Mouse (Mus musculus) CH12.LX (cell line): ENCODE data around the gene Slc46a2. TPM values are rescaled to one million over a fixed set of nuclear protein-coding genes. Genes with fewer than 3 reads are reported as not detected.

Source experiments
- DNase-seq: peaks from one replicate; pipeline ENCODE4 v3.0.0-alpha.2; 2013; ENCODE audit errors: extremely low read depth
- H3K27ac ChIP-seq: 2 replicates; pipeline ENCODE4 v1.5.1; 2012; ENCODE audit warnings: low read depth, mild to moderate bottlenecking, control low read depth, moderate library complexity; ENCODE audit not compliant: insufficient read depth
- H3K27me3 ChIP-seq: replicated peaks from 2 replicates; pipeline ENCODE3; 2012; ENCODE audit warnings: inconsistent platforms
- H3K36me3 ChIP-seq, 2 experiments: replicated peaks in 1 of 2; 2 replicates each; pipeline versions ENCODE3 to v1.6.1; 2012; ENCODE audit warnings: inconsistent platforms in 1 of 2, low read length in 1 of 2, mild to moderate bottlenecking in 1 of 2, mixed read lengths in 1 of 2, moderate library complexity in 1 of 2; ENCODE audit not compliant: control insufficient read depth in 1 of 2, insufficient read depth in 1 of 2
- H3K4me1 ChIP-seq, 2 experiments: 2 replicates each; pipeline ENCODE4 v1.6.1; 2012; ENCODE audit warnings: inconsistent platforms in 1 of 2, moderate library complexity in 1 of 2; ENCODE audit not compliant: insufficient read depth in 2 of 2, control insufficient read depth in 1 of 2
- H3K4me2 ChIP-seq: 2 replicates; pipeline ENCODE4 v1.6.1; 2012; ENCODE audit warnings: low read depth, mild to moderate bottlenecking, control low read depth; ENCODE audit not compliant: poor library complexity, insufficient read depth, severe bottlenecking
- H3K4me3 ChIP-seq, 3 experiments: fragments of 150-350 bp in 1 of 3; sonication (generic) in 1 of 3; replicated peaks in 1 of 3; 2 replicates each; pipeline versions ENCODE3 to v1.5.1; 2011 to 2012; ENCODE audit warnings: low read depth in 2 of 3, low read length in 2 of 3, mild to moderate bottlenecking in 2 of 3, moderate library complexity in 2 of 3, control low read depth in 1 of 3, improper control_type of control experiment in 1 of 3, inconsistent platforms in 1 of 3, mixed read lengths in 1 of 3; ENCODE audit not compliant: poor library complexity in 1 of 3
- H3K79me2 ChIP-seq: replicated peaks from 2 replicates; pipeline ENCODE4 v1.6.1; 2012; ENCODE audit warnings: mild to moderate bottlenecking, moderate library complexity; ENCODE audit not compliant: control insufficient read depth, poor library complexity, insufficient read depth, severe bottlenecking; ENCODE audit errors: extremely low read depth
- H3K9ac ChIP-seq: 2 replicates; pipeline ENCODE4 v1.6.1; 2012; ENCODE audit warnings: low read depth, mild to moderate bottlenecking, control low read depth, moderate library complexity; ENCODE audit not compliant: insufficient read depth
- H3K9me3 ChIP-seq: replicated peaks from 2 replicates; pipeline ENCODE3; 2012; ENCODE audit warnings: low read length, inconsistent platforms, mixed read lengths
- BHLHE40 ChIP-seq: IDR thresholded peaks from 2 replicates; pipeline ENCODE4 v1.6.1; 2011; ENCODE audit warnings: mild to moderate bottlenecking, low read depth, low read length, improper control_type of control experiment
- CHD2 ChIP-seq: IDR thresholded peaks from 2 replicates; pipeline ENCODE4 v1.6.1; 2011; ENCODE audit warnings: low read length, improper control_type of control experiment
- CTCF ChIP-seq, 2 experiments: IDR thresholded peaks in 1 of 2; conservative IDR thresholded peaks in 1 of 2; 2 replicates each; pipeline ENCODE4 v1.5.1; 2011 to 2012; ENCODE audit warnings: low read depth in 2 of 2, low read length in 2 of 2, improper control_type of control experiment in 1 of 2, inconsistent platforms in 1 of 2, mild to moderate bottlenecking in 1 of 2, moderate library complexity in 1 of 2
- E2F4 ChIP-seq: IDR thresholded peaks from 2 replicates; pipeline ENCODE4 v1.6.1; 2011; ENCODE audit warnings: low read depth, low read length, improper control_type of control experiment; ENCODE audit not compliant: insufficient replicate concordance
- EP300 ChIP-seq: IDR thresholded peaks from 2 replicates; pipeline ENCODE4 v1.6.1; 2011; ENCODE audit warnings: low read length, improper control_type of control experiment
- ETS1 ChIP-seq: conservative IDR thresholded peaks from 2 replicates; pipeline ENCODE4 v1.6.1; 2012; ENCODE audit warnings: low read depth, mild to moderate bottlenecking, inconsistent platforms, low read length, improper control_type of control experiment, moderate library complexity
- GABPA ChIP-seq: IDR thresholded peaks from 2 replicates; pipeline ENCODE4 v1.6.1; 2012; ENCODE audit warnings: low read depth, low read length, improper control_type of control experiment, inconsistent platforms; ENCODE audit not compliant: insufficient replicate concordance
- HCFC1 ChIP-seq: IDR thresholded peaks from 2 replicates; pipeline ENCODE4 v1.6.1; 2012; ENCODE audit warnings: low read depth, mild to moderate bottlenecking, inconsistent platforms, low read length, improper control_type of control experiment
- KAT2A ChIP-seq: IDR thresholded peaks from 2 replicates; pipeline ENCODE4 v1.6.1; 2012; ENCODE audit warnings: low read length, improper control_type of control experiment, inconsistent platforms; ENCODE audit not compliant: insufficient replicate concordance
- MAFK ChIP-seq: IDR thresholded peaks from 2 replicates; pipeline ENCODE4 v1.6.1; 2011; ENCODE audit warnings: low read length, improper control_type of control experiment; ENCODE audit not compliant: insufficient replicate concordance
- MEF2A ChIP-seq: IDR thresholded peaks from 2 replicates; pipeline ENCODE4 v1.6.1; 2014; ENCODE audit warnings: low read depth, mild to moderate bottlenecking, inconsistent platforms, low read length, improper control_type of control experiment, borderline replicate concordance
- MXI1 ChIP-seq: IDR thresholded peaks from 2 replicates; pipeline ENCODE4 v1.6.1; 2011; ENCODE audit warnings: mild to moderate bottlenecking, low read depth, low read length, improper control_type of control experiment
- MYC ChIP-seq: IDR thresholded peaks from 2 replicates; pipeline ENCODE4 v1.6.1; 2011; ENCODE audit warnings: low read depth, mild to moderate bottlenecking, improper control_type of control experiment, low read length
- NELFE ChIP-seq: IDR thresholded peaks from 2 replicates; pipeline ENCODE4 v1.6.1; 2011; ENCODE audit warnings: low read depth, low read length, improper control_type of control experiment
- NRF1 ChIP-seq: IDR thresholded peaks from 2 replicates; pipeline ENCODE4 v1.6.1; 2014; ENCODE audit warnings: low read depth, mild to moderate bottlenecking, inconsistent platforms, low read length, improper control_type of control experiment, moderate library complexity
- POLR2A ChIP-seq: IDR thresholded peaks from 2 replicates; pipeline ENCODE4 v1.6.1; 2011; ENCODE audit warnings: low read depth, mild to moderate bottlenecking, improper control_type of control experiment, low read length
- RAD21 ChIP-seq: IDR thresholded peaks from 2 replicates; pipeline ENCODE4 v1.6.1; 2011; ENCODE audit warnings: low read depth, mild to moderate bottlenecking, low read length, improper control_type of control experiment, moderate library complexity
- RCOR1 ChIP-seq: conservative IDR thresholded peaks from 2 replicates; pipeline ENCODE4 v1.6.1; 2012; ENCODE audit warnings: low read depth, mild to moderate bottlenecking, inconsistent platforms, low read length, improper control_type of control experiment
- SIN3A ChIP-seq: IDR thresholded peaks from 2 replicates; pipeline ENCODE4 v1.6.1; 2012; ENCODE audit warnings: low read length, improper control_type of control experiment, inconsistent platforms
- SMC3 ChIP-seq: IDR thresholded peaks from 2 replicates; pipeline ENCODE4 v1.6.1; 2011; ENCODE audit warnings: low read depth, low read length, improper control_type of control experiment
- TBP ChIP-seq: conservative IDR thresholded peaks from 2 replicates; pipeline ENCODE4 v1.6.1; 2011; ENCODE audit warnings: low read depth, low read length, improper control_type of control experiment
- TCF12 ChIP-seq: IDR thresholded peaks from 2 replicates; pipeline ENCODE4 v1.6.1; 2014; ENCODE audit warnings: low read depth, mild to moderate bottlenecking, inconsistent platforms, low read length, improper control_type of control experiment
- UBTF ChIP-seq: IDR thresholded peaks from 2 replicates; pipeline ENCODE4 v1.6.1; 2012; ENCODE audit warnings: low read depth, mild to moderate bottlenecking, inconsistent platforms, low read length, improper control_type of control experiment, moderate library complexity
- USF1 ChIP-seq: IDR thresholded peaks from 2 replicates; pipeline ENCODE4 v1.6.1; 2014; ENCODE audit warnings: low read depth, mild to moderate bottlenecking, inconsistent platforms, low read length, improper control_type of control experiment
- USF2 ChIP-seq: conservative IDR thresholded peaks from 2 replicates; pipeline ENCODE4 v1.6.1; 2011; ENCODE audit warnings: low read depth, low read length, improper control_type of control experiment
- ZKSCAN1 ChIP-seq: IDR thresholded peaks from 2 replicates; pipeline ENCODE4 v1.6.1; 2012; ENCODE audit warnings: low read depth, inconsistent platforms, low read length, improper control_type of control experiment, borderline replicate concordance
- ZMIZ1 ChIP-seq: IDR thresholded peaks from 2 replicates; pipeline ENCODE4 v1.6.1; 2012; ENCODE audit warnings: low read depth, mild to moderate bottlenecking, inconsistent platforms, low read length, improper control_type of control experiment
- ZNF384 ChIP-seq: IDR thresholded peaks from 2 replicates; pipeline ENCODE4 v1.6.1; 2012; ENCODE audit warnings: low read depth, low read length, improper control_type of control experiment, inconsistent platforms
- dilution Hi-C: fragments of 300-500 bp; cut with MboI; formaldehyde crosslinking; loops from 2 replicates; pipeline ENCODE4 v1.14.3; 2020; ENCODE audit warnings: low sequenced_read_pairs; ENCODE audit not compliant: extremely low pct_unique_long_range_greater_than_20kb, extremely low pct_ligation_motif_present
- in situ Hi-C: fragments of 300-500 bp; cut with MboI; formaldehyde crosslinking; loops from 3 replicates; pipeline ENCODE4 v1.14.3; 2019; ENCODE audit warnings: low sequenced_read_pairs, low pct_ligation_motif_present, low pct_unique_long_range_greater_than_20kb, mixed read lengths
- polyA plus RNA-seq: library from polyadenylated mRNA; unstranded; fragments of >175 nt; gene quantifications from 2 replicates; pipeline ENCODE4 v1.2.1, GENCODE M21; 2012; ENCODE audit warnings: low read depth; ENCODE audit not compliant: insufficient read length
- total RNA-seq, 2 experiments: library from RNA; depleted of rRNA; stranded (reverse); fragments of 300-350 nt in 1 of 2; fragments of >200 nt in 1 of 2; gene quantifications; 2 replicates each; pipeline ENCODE4 v1.2.3; 2012 to 2014

Slc46a2 gene
- total and polyA plus RNA-seq, 3 experiments, result not detected

GRCm38 (mm10) chr4:59917966-59918365 lies 3.1 kb upstream of the Slc46a2 start:
- no peak for DNase-seq
- H3K9me3 ChIP-seq, result no peaks in the 10 kb centered on the region
- H3K4me3 ChIP-seq, result no peak overlapping the region
- TF ChIP-seq RCOR1, result no peak
- no peak for TF ChIP-seq EP300
- no peak for TF ChIP-seq TBP
- no peak for TF ChIP-seq HCFC1
- no peak for TF ChIP-seq CHD2
- TF ChIP-seq ETS1, result no peak
- no peak for TF ChIP-seq SMC3
- no peak for TF ChIP-seq NRF1
- no peak for TF ChIP-seq ZKSCAN1
- no peak for TF ChIP-seq MXI1
- no peak for TF ChIP-seq CTCF (conservative IDR thresholded peaks at IDR 0.05 in 1 of 2, IDR thresholded peaks at IDR 0.05 in 1 of 2; ENCODE audit: low read depth in 2 of 2, low read length in 2 of 2)
- no peak for TF ChIP-seq MAFK
- TF ChIP-seq NELFE, result no peak
- no peak for TF ChIP-seq RAD21
- no peak for TF ChIP-seq GABPA
- no peak for TF ChIP-seq USF2
- TF ChIP-seq SIN3A, result no peak
- TF ChIP-seq KAT2A, result no peak
- TF ChIP-seq ZNF384, result no peak
- TF ChIP-seq ZMIZ1, result no peak
- H3K27ac ChIP-seq, result no peak overlapping the region
- H3K36me3 ChIP-seq, result no peaks in the 10 kb centered on the region
- H3K4me2 ChIP-seq, result no peak overlapping the region
- in situ Hi-C loops, result no loop called here
- no peak overlapping the region for H3K9ac ChIP-seq
- H3K79me2 ChIP-seq, result no peaks in the 10 kb centered on the region
- 0 out of 4 replicates have a peak, but pooled peaks cover 0 to 2% of the 10 kb centered on the region in 2 experiments for H3K4me1 ChIP-seq
- dilution Hi-C loops, result no loop called here
- H3K27me3 ChIP-seq, result peaks cover 3% of the 10 kb centered on the region

- dilution Hi-C loops, result no loop called here
- Histone ChIP-seq H3K4me1 (peaks cover 0 to 3% of the 10 kb centered on the region in 2 experiments; a peak in 1 of 4 replicates), H3K9ac (no peak overlapping the region), H3K4me2 (no peak overlapping the region), H3K79me2 (no peaks in the 10 kb centered on the region), H3K27me3 (no peaks in the 10 kb centered on the region), H3K4me3 (no peak overlapping the region), H3K36me3 (peaks cover 0 to 2% of the 10 kb centered on the region in 2 experiments), H3K27ac (no peak overlapping the region), H3K9me3 (no peaks in the 10 kb centered on the region)
- in situ Hi-C loops, result no loop called here
- TF ChIP-seq CTCF (conservative IDR thresholded peaks at IDR 0.05 in 1 of 2, IDR thresholded peaks at IDR 0.05 in 1 of 2; ENCODE audit: low read depth in 2 of 2, low read length in 2 of 2), result no peak
- TF ChIP-seq USF1, result no peak
- no peak for TF ChIP-seq E2F4
- TF ChIP-seq ZMIZ1, result no peak
- no peak for TF ChIP-seq UBTF
- no peak for TF ChIP-seq NELFE
- no peak for TF ChIP-seq POLR2A
- no peak for TF ChIP-seq CHD2
- no peak for TF ChIP-seq SMC3
- TF ChIP-seq MXI1, result no peak
- no peak for TF ChIP-seq ETS1
- TF ChIP-seq BHLHE40, result no peak
- no peak for TF ChIP-seq TCF12
- TF ChIP-seq MEF2A, result no peak
- no peak for TF ChIP-seq TBP
- no peak for TF ChIP-seq SIN3A
- no peak for TF ChIP-seq MYC
- DNase-seq, result no peak
Observed at GRCm38 (mm10) chr4:59908785-59909184, 6.1 kb downstream of the Slc46a2 start.
